Mouse (Mus musculus): ENCODE results near the gene Tmod1.

GRCm38 (mm10) chr4:46080261-46080660, 41.5 kb downstream of the Tmod1 start:
- peak; percentile 21 for TF ChIP-seq CTCF (IDR thresholded peaks at IDR 0.05; ENCODE audit: low read depth)
- no peak for TF ChIP-seq EP300 (IDR thresholded peaks at IDR 0.05; ENCODE audit: low read depth)
